Mouse (Mus musculus): ENCODE data around the gene Vmn1r8.
"Not testable (repeated sequence)": the region's sequence is repeated elsewhere in the genome, so short reads cannot be mapped to it uniquely, and the experiment has no call there.

The Vmn1r8 gene

GRCm38 (mm10) chr6:57031984-57032383 is at the start of gene Vmn1r8:
TSS of gene Vmn1r8 (plus strand) at chr6:57032284.
- DNase-seq (ENCODE audit: low read depth, low spot score) = no peak

- DNase-seq (ENCODE audit: low read depth, low spot score) = no peak
Observed at GRCm38 (mm10) chr6:56996943-56997342, 35.1 kb upstream of the Vmn1r8 start, which contains the start of gene Vmn1r6. TSS of gene Vmn1r6 (plus strand) at chr6:56997243.

GRCm38 (mm10) chr6:57025224-57025623 is 6.9 kb upstream of the Vmn1r8 start, which contains the start of gene Vmn1r7:
TSS of gene Vmn1r7 (minus strand) at chr6:57025324.
- DNase-seq (ENCODE audit: low read depth, low spot score) = not testable (repeated sequence)

GRCm38 (mm10) chr6:57034674-57035073 is 2.6 kb downstream of the Vmn1r8 start:
- no peak for DNase-seq (ENCODE audit: low read depth, low spot score)

- no peak for DNase-seq (ENCODE audit: low read depth, low spot score)
Observed at GRCm38 (mm10) chr6:57063730-57064129, 31.6 kb downstream of the Vmn1r8 start.

- no peak for DNase-seq (ENCODE audit: low read depth, low spot score)
Observed at GRCm38 (mm10) chr6:57066487-57066886, 34.4 kb downstream of the Vmn1r8 start, which contains the start of gene Vmn1r9. TSS of gene Vmn1r9 (plus strand) at chr6:57066787.

All from forelimb bud, embryonic 11.5 days (tissue).